Mouse (Mus musculus) myocyte (in vitro differentiated cells): ENCODE measurements around the gene Tmem101.

Source experiments
- CEBPB ChIP-seq: IDR thresholded peaks from 2 replicates; pipeline ENCODE4 v1.6.1; 2011; ENCODE audit warnings: mild to moderate bottlenecking, moderate library complexity; ENCODE audit not compliant: poor library complexity, insufficient read depth, severe bottlenecking
- E2F4 ChIP-seq: IDR thresholded peaks from one replicate; pipeline ENCODE4 v1.6.1; 2011; ENCODE audit warnings: mild to moderate bottlenecking, control low read depth, moderate library complexity; ENCODE audit not compliant: insufficient read depth
- MAX ChIP-seq: IDR thresholded peaks from one replicate; pipeline ENCODE4 v1.6.1; 2011; ENCODE audit warnings: low read depth, mild to moderate bottlenecking, control low read depth
- MYOD1 ChIP-seq, 3 experiments: IDR thresholded peaks; one replicate each; pipeline ENCODE4 v1.6.1; 2011; ENCODE audit warnings: control low read depth in 2 of 3, low read depth in 2 of 3, mild to moderate bottlenecking in 2 of 3, moderate library complexity in 1 of 3; ENCODE audit not compliant: insufficient read length in 2 of 3, control insufficient read depth in 1 of 3
- MYOG ChIP-seq, 3 experiments: IDR thresholded peaks; one replicate each; pipeline ENCODE4 v1.6.1; 2011; ENCODE audit warnings: control low read depth in 2 of 3, low read depth in 2 of 3, mild to moderate bottlenecking in 2 of 3; ENCODE audit not compliant: insufficient read length in 2 of 3, control insufficient read depth in 1 of 3, insufficient read depth in 1 of 3
- POLR2A ChIP-seq: IDR thresholded peaks from one replicate; pipeline ENCODE4 v1.6.1; 2011; ENCODE audit warnings: low read depth, mild to moderate bottlenecking, control low read depth, moderate library complexity; ENCODE audit not compliant: insufficient read length
- POLR2AphosphoS2 ChIP-seq: IDR thresholded peaks from one replicate; pipeline ENCODE4 v1.6.1; 2011; ENCODE audit warnings: low read depth, control low read depth; ENCODE audit not compliant: insufficient read length
- REST ChIP-seq: IDR thresholded peaks from one replicate; pipeline ENCODE4 v1.6.1; 2011; ENCODE audit warnings: mild to moderate bottlenecking, control low read depth, moderate library complexity; ENCODE audit not compliant: insufficient read depth, insufficient read length
- SRF ChIP-seq: IDR thresholded peaks from one replicate; pipeline ENCODE4 v1.6.1; 2011; ENCODE audit warnings: low read depth; ENCODE audit not compliant: control insufficient read depth, insufficient read length
- TCF12 ChIP-seq: IDR thresholded peaks from one replicate; pipeline ENCODE4 v1.6.1; 2011; ENCODE audit warnings: mild to moderate bottlenecking, control low read depth; ENCODE audit not compliant: poor library complexity, insufficient read depth, severe bottlenecking
- TCF3 ChIP-seq: IDR thresholded peaks from one replicate; pipeline ENCODE4 v1.6.1; 2011; ENCODE audit warnings: low read depth, control low read depth; ENCODE audit not compliant: insufficient read length
- USF1 ChIP-seq: IDR thresholded peaks from one replicate; pipeline ENCODE4 v1.6.1; 2011; ENCODE audit warnings: low read depth, mild to moderate bottlenecking, control low read depth, moderate library complexity

DNA sequence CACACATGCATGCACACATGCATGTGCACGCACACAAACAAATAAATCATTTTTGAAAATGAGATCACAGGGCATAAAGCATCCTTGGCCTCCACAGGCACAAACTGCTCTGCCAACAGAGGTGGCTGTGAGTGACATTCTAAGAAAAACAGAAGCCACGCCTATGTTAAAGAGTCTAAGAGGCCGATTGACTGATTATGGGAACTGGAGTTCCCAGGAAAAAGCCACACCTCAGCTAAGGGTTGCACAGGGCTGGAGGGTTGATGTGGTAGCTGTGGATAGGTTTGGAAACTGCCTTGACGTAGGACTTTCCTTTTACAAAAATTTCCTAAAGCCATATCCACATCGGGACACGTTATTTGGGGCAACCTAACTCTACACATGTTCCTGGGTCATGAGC is 38.8 kb downstream of the Tmem101 start:
- TF ChIP-seq USF1 = no peak
- TF ChIP-seq MAX = no peak
- no peak for TF ChIP-seq TCF12
- no peak for TF ChIP-seq MYOD1 (IDR thresholded peaks at IDR 0.05; ENCODE audit: control insufficient read depth in 1 of 3, insufficient read length in 2 of 3, low read depth in 2 of 3)
- no peak for TF ChIP-seq POLR2A
- TF ChIP-seq CEBPB = no peak
- TF ChIP-seq POLR2AphosphoS2 = no peak
- no peak for TF ChIP-seq E2F4
- no peak for TF ChIP-seq SRF
- no peak for TF ChIP-seq MYOG (IDR thresholded peaks at IDR 0.05; ENCODE audit: control insufficient read depth in 1 of 3, insufficient read depth in 1 of 3, insufficient read length in 2 of 3, low read depth in 2 of 3)
- TF ChIP-seq REST = no peak
- TF ChIP-seq TCF3 = no peak
